Mouse (Mus musculus) T-helper 2 cell (primary cell): ENCODE data around the gene Ybx1.

Experiments used
- in situ Hi-C: fragments of 300-600 bp; cut with MboI, MseI; formaldehyde crosslinking; loops from one replicate; pipeline ENCODE4 v1.15.1; 2025; ENCODE audit warnings: high pct_unique_total_duplicates

The Ybx1 gene

GRCm38 (mm10) chr4:119275226-119275625 lies 19.2 kb downstream of the Ybx1 start:
- in situ Hi-C loops: loop anchor here (10.0 to 25.0 kb wide), 2 partner anchors 1287 to 1360 kb away; partner anchors contain the start of genes Ctps and Ipo13

- in situ Hi-C loops: loop anchor here (10.0 to 25.0 kb wide), 2 partner anchors 1288 to 1360 kb away; partner anchors contain the start of genes Ctps and Ipo13
Measured at GRCm38 (mm10) chr4:119274627-119275026, 19.8 kb downstream of the Ybx1 start.

GRCm38 (mm10) chr4:119266606-119267005 lies 27.8 kb downstream of the Ybx1 start:
- in situ Hi-C loops: no loop called here

- in situ Hi-C loops: no loop called here
Measured at GRCm38 (mm10) chr4:119263459-119263858, 30.9 kb downstream of the Ybx1 start.

GRCm38 (mm10) chr4:119262483-119262882 lies 31.9 kb downstream of the Ybx1 start:
- in situ Hi-C loops: no loop called here

GRCm38 (mm10) chr4:119261087-119261713 lies 33.2 kb downstream of the Ybx1 start:
- in situ Hi-C loops: no loop called here

GRCm38 (mm10) chr4:119259344-119260254 lies 34.8 kb downstream of the Ybx1 start:
- in situ Hi-C loops: no loop called here

- in situ Hi-C loops: no loop called here
Measured at GRCm38 (mm10) chr4:119257083-119257482, 37.3 kb downstream of the Ybx1 start.

- in situ Hi-C loops: no loop called here
Measured at GRCm38 (mm10) chr4:119255351-119255750, 39.1 kb downstream of the Ybx1 start, which contains the start of gene Cldn19. Gene Cldn19 (plus strand): TSS chr4:119255414.

GRCm38 (mm10) chr4:119254012-119254618 lies 40.3 kb downstream of the Ybx1 start:
- in situ Hi-C loops: no loop called here

- in situ Hi-C loops: no loop called here
Measured at GRCm38 (mm10) chr4:119252025-119252808, 42.2 kb downstream of the Ybx1 start.

GRCm38 (mm10) chr4:119248407-119248965 lies 45.9 kb downstream of the Ybx1 start:
- in situ Hi-C loops: loop anchor here (25.0 kb wide), 1 partner anchor 1039 kb away; the partner anchor contains the start of gene Foxo6

- in situ Hi-C loops: loop anchor here (25.0 kb wide), 1 partner anchor 1040 kb away; the partner anchor contains the start of gene Foxo6
Measured at GRCm38 (mm10) chr4:119247462-119248235, 46.8 kb downstream of the Ybx1 start.

- in situ Hi-C loops: loop anchor here (25.0 kb wide), 1 partner anchor 1041 kb away; the partner anchor contains the start of gene Foxo6
Measured at GRCm38 (mm10) chr4:119246688-119247225, 47.6 kb downstream of the Ybx1 start.

- in situ Hi-C loops: loop anchor here (25.0 kb wide), 1 partner anchor 1041 kb away; the partner anchor contains the start of gene Foxo6
Measured at GRCm38 (mm10) chr4:119245961-119246360, 48.4 kb downstream of the Ybx1 start.

- in situ Hi-C loops: loop anchor here (25.0 kb wide), 1 partner anchor 1042 kb away; the partner anchor contains the start of gene Foxo6
Measured at GRCm38 (mm10) chr4:119245556-119245955, 48.8 kb downstream of the Ybx1 start.

GRCm38 (mm10) chr4:119244468-119245240 lies 49.8 kb downstream of the Ybx1 start:
- in situ Hi-C loops: loop anchor here (25.0 kb wide), 1 partner anchor 1043 kb away; the partner anchor contains the start of gene Foxo6

- in situ Hi-C loops: loop anchor here (25.0 kb wide), 1 partner anchor 1045 kb away; the partner anchor contains the start of gene Foxo6
Measured at GRCm38 (mm10) chr4:119242571-119242970, 51.8 kb downstream of the Ybx1 start.
